Mouse (Mus musculus): Measurements from ENCODE around the gene Plcd1. TPM values are rescaled to one million over a fixed set of nuclear protein-coding genes. Genes with fewer than 3 reads are reported as not detected.
A peak's percentile ranks its signal among the peaks of the same experiment; 100 is the strongest.

The Plcd1 gene
- polyA plus RNA-seq, 1 experiment from 2014 or later, result 16.5 TPM

DNA sequence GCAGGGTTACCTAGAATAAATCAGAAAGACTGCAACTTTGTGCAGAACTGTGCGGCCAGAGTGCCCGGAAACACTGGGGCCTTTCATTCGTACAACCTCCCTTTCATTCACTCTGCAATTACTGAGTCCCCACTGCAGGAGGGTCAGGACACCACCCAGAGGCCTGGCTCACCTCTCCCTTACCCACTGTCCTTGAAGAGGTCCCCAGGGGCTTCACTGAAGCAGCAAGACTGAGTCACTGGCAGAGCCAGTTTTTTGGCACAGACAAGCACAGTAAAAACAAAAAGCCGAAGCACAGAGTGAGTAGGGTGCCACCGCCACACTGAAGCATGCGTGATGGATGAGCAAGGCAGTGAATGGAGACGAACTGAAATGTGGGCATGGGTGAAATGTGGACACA is 3.9 kb downstream of the Plcd1 start:
- Histone ChIP-seq H3K27ac (replicated peaks) (no peak overlapping the region), H3K9ac (0 out of 2 replicates have a peak overlapping the region, but pooled peaks have one; percentile 2), H3K4me3 (no peak overlapping the region), H3K4me1 (peaks cover 71% of the 10 kb centered on the region), H3K27me3 (replicated peaks) (no peaks in the 10 kb centered on the region; the same call in 1 of the 2 replicates), H3K36me3 (0 out of 2 replicates have a peak, but pooled peaks cover under 1% of the 10 kb centered on the region), H3K4me2 (no peak overlapping the region), H3K9me3 (no peaks in the 10 kb centered on the region)
- ATAC-seq (ENCODE audit: extremely low read depth, insufficient number of reproducible peaks, low FRiP score, low TSS enrichment), result no peak
- 74% methylated on average over 7 of the region's 7 CpGs for WGBS

DNA sequence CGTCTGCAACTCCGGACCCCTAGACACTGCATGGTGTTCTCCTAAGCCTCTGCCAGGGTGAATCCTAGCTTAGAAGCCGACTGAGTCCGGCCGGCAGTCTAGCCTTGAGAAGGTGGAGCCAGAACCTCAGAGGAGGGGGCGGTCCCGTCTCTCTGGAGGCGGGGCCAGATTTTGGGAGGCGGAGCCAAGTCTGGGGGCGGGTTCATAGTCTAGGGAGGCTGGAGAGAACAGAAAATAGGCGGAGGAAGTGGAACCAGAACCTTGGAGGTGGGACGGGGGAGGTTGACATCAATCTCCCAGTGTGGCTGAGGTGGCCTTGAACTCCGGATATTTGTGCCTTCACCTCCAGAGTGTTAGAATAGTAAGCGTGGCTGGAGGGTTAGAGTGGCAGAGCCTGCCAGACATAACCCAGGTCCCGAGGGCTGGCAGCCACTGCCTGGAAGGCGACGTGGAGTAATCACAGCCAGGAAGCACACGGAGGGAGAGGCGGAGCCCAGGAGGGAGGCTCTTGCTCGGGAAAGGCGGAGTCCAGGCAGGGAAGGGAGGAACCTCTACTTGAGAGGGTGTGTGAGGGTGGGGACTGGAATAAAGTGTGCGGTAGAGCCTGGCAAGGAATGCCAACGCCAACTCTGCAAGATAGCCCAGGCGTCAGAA is 5.0 kb downstream of the Plcd1 start:
- Histone ChIP-seq H3K4me3 (peak overlapping the region; percentile 52), H3K27me3 (replicated peaks) (no peaks in the 10 kb centered on the region; the same call in 1 of the 2 replicates), H3K9ac (peak overlapping the region; percentile 70), H3K27ac (replicated peaks) (peak overlapping the region; percentile 81), H3K9me3 (no peaks in the 10 kb centered on the region), H3K4me2 (peak overlapping the region; percentile 74), H3K4me1 (peaks cover 68% of the 10 kb centered on the region), H3K36me3 (peaks cover 3% of the 10 kb centered on the region; the same call in 1 of the 2 replicates)
- WGBS, result 1% methylated on average over 24 of the region's 24 CpGs
- ATAC-seq (ENCODE audit: extremely low read depth, insufficient number of reproducible peaks, low FRiP score, low TSS enrichment), result peak; percentile 44

DNA sequence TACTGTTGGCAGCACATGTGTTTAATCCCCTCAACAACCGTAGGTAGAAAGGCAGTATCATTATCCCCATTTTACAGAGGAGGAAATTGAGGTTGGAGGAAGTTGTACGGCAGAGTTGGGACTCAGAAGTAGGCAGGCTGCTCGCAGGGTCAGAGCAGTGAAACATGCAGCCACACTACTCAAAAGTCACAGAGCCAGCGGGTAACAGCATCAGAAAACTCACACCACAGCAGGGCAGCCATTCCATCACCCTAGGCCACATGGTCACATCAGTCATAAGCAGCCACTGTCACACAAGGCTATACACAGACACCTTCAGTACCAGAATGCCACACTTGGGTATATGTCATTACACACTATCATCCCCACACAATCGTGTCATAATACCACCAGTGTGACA is 6.0 kb downstream of the Plcd1 start:
- Histone ChIP-seq H3K9ac (peak overlapping the region; percentile 70; the same call in 1 of the 2 replicates), H3K4me3 (peak overlapping the region; percentile 52), H3K9me3 (no peaks in the 10 kb centered on the region), H3K36me3 (peaks cover 3% of the 10 kb centered on the region; the same call in 1 of the 2 replicates), H3K27me3 (replicated peaks) (no peaks in the 10 kb centered on the region; the same call in 1 of the 2 replicates), H3K4me2 (peak overlapping the region; percentile 74), H3K27ac (replicated peaks) (peak overlapping the region; percentile 81), H3K4me1 (peaks cover 71% of the 10 kb centered on the region)
- 75% methylated on average over 5 of the region's 5 CpGs for WGBS
- no peak for ATAC-seq (ENCODE audit: extremely low read depth, insufficient number of reproducible peaks, low FRiP score, low TSS enrichment)

DNA sequence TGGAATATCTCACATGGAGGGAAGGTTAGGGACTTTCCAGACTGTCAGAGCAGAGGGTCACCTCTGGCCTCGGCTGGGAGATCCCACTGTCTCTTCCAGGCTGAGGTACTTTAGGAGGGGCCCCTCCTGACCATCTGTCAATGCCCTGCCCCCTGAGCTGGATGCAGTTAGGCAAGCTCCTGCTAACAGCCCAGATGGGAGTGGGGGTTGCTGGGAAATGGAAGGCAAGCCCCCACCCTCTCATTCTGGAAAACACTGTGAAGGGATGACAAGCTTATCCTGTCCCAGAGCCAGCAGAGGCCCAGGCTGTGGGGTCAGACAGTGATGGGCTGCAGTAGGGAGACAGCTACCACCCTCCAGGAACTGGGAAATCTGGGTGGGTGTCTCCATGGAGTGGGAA is 6.9 kb downstream of the Plcd1 start:
- peak overlapping the region; percentile 36; the same call in 1 of the 2 replicates for H3K27ac ChIP-seq (replicated peaks)
- ATAC-seq (ENCODE audit: extremely low read depth, insufficient number of reproducible peaks, low FRiP score, low TSS enrichment), result no peak; the same call in 1 of the 2 replicates
- H3K4me3 ChIP-seq, result no peak overlapping the region
- H3K4me1 ChIP-seq, result peaks cover 67% of the 10 kb centered on the region
- no peak overlapping the region for H3K4me2 ChIP-seq
- no peaks in the 10 kb centered on the region; the same call in 1 of the 2 replicates for H3K27me3 ChIP-seq (replicated peaks)
- WGBS, result 0% methylated on average over 1 of the region's 1 CpGs
- peaks cover 3% of the 10 kb centered on the region; the same call in 1 of the 2 replicates for H3K36me3 ChIP-seq
- H3K9ac ChIP-seq, result 0 out of 2 replicates have a peak overlapping the region, but pooled peaks have one; percentile 11
- no peaks in the 10 kb centered on the region for H3K9me3 ChIP-seq

DNA sequence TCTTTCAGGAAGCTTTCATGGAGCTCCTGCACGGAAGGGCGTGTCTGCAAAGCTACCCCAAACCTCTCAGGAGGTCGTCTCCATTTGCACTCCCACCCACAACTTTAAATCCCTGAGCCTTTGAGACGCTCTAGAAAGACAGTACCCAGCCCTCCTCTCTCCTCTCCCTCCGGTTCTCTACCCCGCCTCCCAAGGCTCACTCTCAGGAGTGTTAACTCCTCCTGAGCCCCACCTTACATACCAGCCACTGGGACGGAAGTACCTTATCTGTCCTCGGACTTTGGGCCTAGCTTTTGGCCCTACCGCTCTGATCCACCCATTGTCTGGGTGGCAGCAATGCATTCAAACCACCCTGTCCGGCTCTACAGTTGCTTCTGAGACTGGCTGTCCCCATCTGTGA is 9.3 kb downstream of the Plcd1 start:
- ATAC-seq (ENCODE audit: extremely low read depth, insufficient number of reproducible peaks, low FRiP score, low TSS enrichment), result no peak
- Histone ChIP-seq H3K9ac (no peak overlapping the region), H3K36me3 (peaks cover 22% of the 10 kb centered on the region), H3K4me3 (no peak overlapping the region), H3K27ac (replicated peaks) (no peak overlapping the region), H3K27me3 (replicated peaks) (no peaks in the 10 kb centered on the region), H3K9me3 (no peaks in the 10 kb centered on the region), H3K4me1 (peaks cover 61% of the 10 kb centered on the region), H3K4me2 (no peak overlapping the region)
- WGBS, result 60% methylated on average over 10 of the region's 10 CpGs

DNA sequence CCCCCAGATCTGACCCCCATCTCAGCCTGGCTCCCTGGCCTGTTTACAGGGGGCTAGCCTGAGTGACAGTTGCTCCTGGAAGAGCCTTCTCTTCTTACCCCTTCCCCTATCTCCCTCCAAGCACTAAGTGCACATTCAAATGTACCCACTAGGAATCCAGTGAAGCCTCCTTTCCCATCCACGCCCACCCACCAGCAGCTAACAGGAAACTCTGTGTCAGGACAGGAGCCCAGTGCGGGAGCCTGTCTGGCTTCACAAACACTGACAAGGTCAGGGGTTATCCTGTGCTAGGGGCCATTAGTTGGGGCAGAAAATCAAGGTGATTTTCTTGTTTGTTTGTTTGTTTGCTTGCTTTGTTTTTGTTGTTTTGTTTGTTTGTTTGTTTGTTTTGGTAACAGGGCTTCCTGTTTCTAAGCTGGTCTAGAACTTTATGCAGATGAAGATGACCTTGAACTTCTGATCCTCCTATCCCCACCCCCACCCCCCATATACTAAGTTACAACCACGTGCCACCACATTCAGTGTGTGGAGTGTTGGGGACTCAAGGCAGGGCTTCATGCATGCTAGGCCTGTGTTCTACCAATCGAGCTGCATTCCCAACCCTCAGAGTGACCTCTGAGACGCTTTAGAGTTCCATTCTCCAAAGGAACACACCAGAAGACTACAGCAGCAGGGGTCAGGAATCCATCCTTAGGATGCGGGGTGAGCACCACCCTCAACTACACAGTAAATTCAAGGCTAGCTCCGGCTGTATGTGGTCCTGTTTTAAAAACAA is 10.5 kb downstream of the Plcd1 start:
- Histone ChIP-seq H3K4me1 (peaks cover 53% of the 10 kb centered on the region), H3K27me3 (replicated peaks) (no peaks in the 10 kb centered on the region), H3K9me3 (no peaks in the 10 kb centered on the region), H3K27ac (replicated peaks) (peak overlapping the region; percentile 71), H3K4me2 (no peak overlapping the region), H3K9ac (no peak overlapping the region), H3K4me3 (no peak overlapping the region), H3K36me3 (peaks cover 33% of the 10 kb centered on the region)
- WGBS, result 62% methylated on average over 7 of the region's 7 CpGs
- ATAC-seq (ENCODE audit: extremely low read depth, insufficient number of reproducible peaks, low FRiP score, low TSS enrichment), result no peak

DNA sequence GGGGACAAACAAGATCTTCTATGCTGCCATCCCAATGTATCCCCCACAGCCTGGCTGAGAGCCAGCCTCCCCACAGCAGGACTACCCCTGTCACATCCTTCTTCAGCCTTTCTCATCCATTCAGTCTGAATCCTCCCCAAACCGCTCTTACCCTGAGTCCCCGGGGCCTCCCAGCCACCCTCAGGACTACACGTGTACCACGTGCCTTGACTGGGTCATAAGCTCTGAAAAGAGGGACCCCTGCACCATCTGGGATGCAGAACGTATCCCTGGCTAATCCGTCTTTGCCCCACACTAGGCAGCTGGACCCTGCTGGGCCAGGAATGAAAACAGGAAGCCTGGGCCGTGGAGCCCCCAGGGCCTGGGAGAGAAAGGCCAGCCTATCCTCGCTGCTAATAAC is 11.3 kb downstream of the Plcd1 start:
- Histone ChIP-seq H3K27me3 (replicated peaks) (no peaks in the 10 kb centered on the region), H3K4me3 (no peak overlapping the region), H3K27ac (replicated peaks) (peak overlapping the region; percentile 71), H3K4me1 (peaks cover 45% of the 10 kb centered on the region), H3K4me2 (no peak overlapping the region), H3K36me3 (peaks cover 41% of the 10 kb centered on the region), H3K9ac (no peak overlapping the region; the same call in 1 of the 2 replicates), H3K9me3 (no peaks in the 10 kb centered on the region)
- WGBS, result 30% methylated on average over 8 of the region's 8 CpGs
- no peak for ATAC-seq (ENCODE audit: extremely low read depth, insufficient number of reproducible peaks, low FRiP score, low TSS enrichment)

DNA sequence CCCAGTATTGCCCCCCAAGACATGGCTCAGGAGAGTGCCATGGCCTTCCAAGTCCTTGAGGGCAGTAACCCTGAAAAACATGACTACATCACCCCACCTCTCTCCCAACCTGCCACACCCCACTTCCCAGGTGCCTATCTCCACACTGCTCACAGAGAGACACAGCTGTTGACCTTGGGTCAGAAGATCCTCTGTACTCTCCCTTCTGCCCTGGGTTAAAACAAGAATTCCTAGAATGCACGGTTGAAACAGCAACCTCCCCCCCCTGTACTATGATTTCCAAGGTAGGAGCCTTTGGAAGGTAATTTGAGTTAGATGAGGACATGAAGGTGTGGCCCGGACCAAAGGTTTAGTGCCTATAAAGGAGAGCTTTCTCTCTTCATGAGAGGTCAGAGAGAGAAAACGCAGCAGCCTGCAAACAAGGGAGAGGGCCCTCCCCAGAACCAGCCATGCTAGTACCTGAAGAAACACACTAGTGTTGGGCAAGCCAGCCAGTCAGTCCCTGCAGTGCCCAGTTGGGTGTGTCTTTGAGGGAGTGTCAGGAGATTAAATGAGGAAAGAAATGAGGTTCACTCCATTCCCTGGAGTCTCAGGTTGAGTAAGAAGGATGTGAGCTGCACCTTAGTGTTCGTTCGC is 13.1 kb downstream of the Plcd1 start:
- no peak overlapping the region for H3K4me2 ChIP-seq
- H3K36me3 ChIP-seq, result peaks cover 59% of the 10 kb centered on the region
- no peak for ATAC-seq (ENCODE audit: extremely low read depth, insufficient number of reproducible peaks, low FRiP score, low TSS enrichment)
- H3K4me3 ChIP-seq, result no peak overlapping the region
- WGBS, result 63% methylated on average over 5 of the region's 5 CpGs
- no peak overlapping the region for H3K9ac ChIP-seq
- H3K9me3 ChIP-seq, result no peaks in the 10 kb centered on the region
- H3K4me1 ChIP-seq, result peaks cover 33% of the 10 kb centered on the region
- H3K27ac ChIP-seq (replicated peaks), result no peak overlapping the region
- H3K27me3 ChIP-seq (replicated peaks), result no peaks in the 10 kb centered on the region

DNA sequence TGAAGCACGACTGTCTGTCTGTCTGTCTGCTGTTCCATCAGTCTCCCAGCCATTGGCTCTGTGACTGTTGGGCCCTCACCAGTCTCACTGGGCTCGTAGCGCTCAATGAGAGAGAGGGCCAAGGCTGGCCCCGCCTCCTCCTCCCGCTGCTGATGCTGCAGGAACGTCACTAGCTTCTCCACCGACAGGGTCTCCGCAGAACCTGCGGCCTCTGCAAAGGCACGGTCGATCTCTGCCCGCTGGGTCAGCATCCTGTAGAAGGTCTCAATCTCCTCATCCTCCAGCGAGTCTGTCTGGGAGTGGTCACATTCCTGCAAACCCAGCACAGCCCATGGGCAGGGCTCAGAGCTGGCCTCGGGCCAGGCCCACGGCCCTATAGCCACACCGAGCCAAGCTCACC is 17.6 kb downstream of the Plcd1 start:
- Histone ChIP-seq H3K36me3 (peaks cover 91% of the 10 kb centered on the region), H3K9ac (no peak overlapping the region), H3K4me3 (no peak overlapping the region), H3K4me2 (0 out of 2 replicates have a peak overlapping the region, but pooled peaks have one; percentile 12), H3K27me3 (replicated peaks) (no peaks in the 10 kb centered on the region), H3K4me1 (peaks cover 19% of the 10 kb centered on the region), H3K27ac (replicated peaks) (no peak overlapping the region), H3K9me3 (no peaks in the 10 kb centered on the region)
- no peak for ATAC-seq (ENCODE audit: extremely low read depth, insufficient number of reproducible peaks, low FRiP score, low TSS enrichment)
- WGBS, result 50% methylated on average over 16 of the region's 16 CpGs

DNA sequence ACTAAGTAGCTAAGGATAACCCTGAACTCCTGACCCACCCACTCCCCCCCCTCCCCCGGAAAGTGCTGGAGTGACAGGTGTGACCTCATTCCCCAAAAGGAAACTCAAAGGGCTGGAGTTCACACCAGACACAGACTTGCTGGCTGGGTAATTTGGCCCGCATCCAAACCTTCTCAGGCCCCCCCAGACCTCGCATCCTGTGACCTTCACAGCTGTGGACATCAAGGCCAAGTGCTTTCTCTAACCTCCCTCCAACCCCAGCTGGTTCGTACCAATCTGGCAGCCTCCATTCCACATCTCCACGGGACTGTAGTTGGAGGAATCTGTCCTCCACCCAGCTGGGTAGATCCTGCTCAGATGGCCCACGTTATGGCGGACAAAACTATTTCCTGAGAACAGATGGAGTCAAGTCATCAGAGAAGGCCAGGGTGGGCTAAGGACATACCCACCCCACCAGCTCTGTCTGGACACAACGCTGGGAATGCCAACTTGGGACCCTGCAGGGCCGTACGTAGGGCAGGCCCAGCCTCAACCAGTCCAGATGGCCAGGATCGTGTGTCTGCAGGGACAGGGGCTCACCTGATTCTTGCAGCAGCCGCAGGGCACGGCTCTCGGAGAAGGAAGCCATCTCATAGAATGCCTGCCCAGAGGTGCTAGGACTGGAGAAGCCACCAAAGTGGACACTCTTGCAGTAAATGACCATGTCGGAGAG is 20.0 kb downstream of the Plcd1 start:
- WGBS, result 70% methylated on average over 15 of the region's 15 CpGs
- peaks cover 32% of the 10 kb centered on the region for H3K4me1 ChIP-seq
- H3K27ac ChIP-seq (replicated peaks), result peak overlapping the region; percentile 16
- H3K4me2 ChIP-seq, result no peak overlapping the region
- no peaks in the 10 kb centered on the region for H3K27me3 ChIP-seq (replicated peaks)
- no peak for ATAC-seq (ENCODE audit: extremely low read depth, insufficient number of reproducible peaks, low FRiP score, low TSS enrichment)
- no peak overlapping the region for H3K4me3 ChIP-seq
- no peaks in the 10 kb centered on the region for H3K9me3 ChIP-seq
- H3K36me3 ChIP-seq, result peaks cover 68% of the 10 kb centered on the region
- H3K9ac ChIP-seq, result no peak overlapping the region

Data from heart, embryonic 13.5 days (tissue).